Mouse (Mus musculus): Measurements from ENCODE around the gene Nfatc3.
A peak's percentile ranks its signal among the peaks of the same experiment; 100 is the strongest.

Gene Nfatc3

DNA sequence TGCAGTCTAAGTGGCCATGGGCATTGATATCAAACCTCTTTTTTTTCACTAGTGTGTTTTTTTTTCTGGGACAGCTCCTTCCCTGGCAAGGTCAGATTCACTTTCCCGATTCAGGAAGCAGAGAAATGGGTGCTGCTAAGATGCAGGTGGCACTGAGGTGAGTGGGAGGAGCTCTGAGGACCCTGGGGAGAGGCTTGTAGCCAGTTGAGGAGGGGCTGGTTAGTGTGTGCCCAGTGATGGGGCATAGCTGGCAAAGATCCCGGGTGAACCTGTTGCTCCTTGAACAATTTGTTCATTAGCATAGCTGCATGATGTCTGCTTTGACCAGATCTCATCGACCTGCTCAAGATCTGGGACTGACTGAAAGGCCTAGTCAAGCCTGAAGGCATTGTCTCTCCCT, 3.6 kb upstream of the Nfatc3 start:
- DNase-seq (ENCODE audit: extremely low read depth, insufficient read length, low spot score) = no peak

DNA sequence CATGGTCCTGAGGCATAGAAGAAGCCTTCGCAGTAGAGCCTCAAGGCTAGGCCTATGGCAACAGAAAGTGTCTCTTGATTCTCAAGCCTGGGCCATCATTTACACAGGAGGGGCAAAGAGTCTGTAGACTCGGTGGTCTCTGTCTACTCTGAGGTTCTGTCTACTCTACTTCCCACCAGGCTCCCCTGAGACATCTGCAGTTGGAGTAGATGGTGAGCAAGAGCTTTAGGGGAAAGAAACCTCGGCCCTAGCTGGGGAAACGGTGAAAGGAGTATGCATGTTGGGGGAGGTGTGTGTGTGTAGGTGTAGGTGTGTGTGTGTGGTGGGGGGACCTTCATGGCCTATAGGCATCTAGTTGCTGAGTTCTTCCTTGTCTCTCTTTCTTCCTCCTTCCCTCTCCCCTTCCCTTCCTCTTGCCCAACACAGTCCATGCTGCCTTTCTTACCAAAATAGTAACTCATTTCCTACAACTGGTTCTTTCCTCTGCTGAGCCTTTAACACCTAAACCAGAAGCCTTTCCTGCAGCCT, 2.1 kb upstream of the Nfatc3 start:
- DNase-seq (ENCODE audit: extremely low read depth, insufficient read length, low spot score) = no peak

DNA sequence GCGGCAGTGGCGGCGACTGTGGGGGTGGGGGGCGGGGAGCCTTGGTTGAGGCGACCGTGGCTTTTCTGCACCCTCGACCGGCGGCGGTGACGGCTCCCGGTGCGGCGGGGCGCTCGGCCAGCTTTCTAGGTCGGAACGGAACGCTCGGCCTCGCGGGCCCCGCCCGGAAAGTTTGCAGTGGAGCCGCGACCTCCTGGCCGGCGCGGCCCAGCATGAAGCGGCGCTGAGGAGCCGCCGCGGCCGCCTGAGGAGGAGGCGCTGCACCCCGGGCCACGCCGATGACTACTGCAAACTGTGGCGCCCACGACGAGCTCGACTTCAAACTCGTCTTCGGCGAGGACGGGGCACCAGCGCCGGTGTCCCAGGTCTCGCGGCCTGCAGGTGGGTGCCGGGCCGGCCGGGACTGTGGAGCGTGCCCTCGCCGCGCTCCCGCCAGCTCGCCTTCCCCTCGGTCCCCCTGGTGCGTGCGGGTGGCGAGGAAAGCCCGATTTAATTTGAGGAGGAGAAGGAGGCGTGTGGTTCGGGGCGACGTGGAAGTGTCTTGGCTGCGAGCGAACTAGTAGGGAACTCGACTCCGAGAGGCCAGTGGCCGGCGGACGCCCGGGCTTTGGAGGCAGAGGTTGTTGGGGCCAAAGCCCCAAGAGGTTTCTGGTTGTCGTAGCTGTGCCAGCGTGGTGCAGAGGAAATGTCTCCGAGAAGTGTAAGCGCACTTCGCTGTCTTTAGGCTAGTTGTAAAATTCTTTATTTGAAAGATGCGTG, 1.2 kb downstream of the Nfatc3 start:
- peak; percentile 81 for DNase-seq (ENCODE audit: extremely low read depth, insufficient read length, low spot score)

DNA sequence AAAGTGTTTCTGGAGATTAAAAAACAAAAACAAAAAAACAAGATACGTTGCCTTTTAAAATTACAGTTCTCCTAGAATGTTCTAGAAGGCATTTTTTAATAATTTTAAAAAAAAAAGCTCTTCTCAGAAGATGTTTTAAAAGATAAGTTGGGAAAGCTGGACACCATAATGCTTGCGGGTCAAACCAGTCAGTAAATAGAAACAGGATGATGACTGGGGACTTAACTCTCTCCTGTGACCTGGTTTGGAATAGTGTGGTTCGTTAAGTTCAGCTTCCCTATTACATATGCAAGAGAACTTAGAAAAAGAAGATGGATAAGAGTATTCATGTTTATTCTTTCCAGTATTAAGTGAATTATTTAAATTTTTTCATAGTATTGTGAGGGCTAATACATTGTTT, 1.9 kb downstream of the Nfatc3 start:
- DNase-seq (ENCODE audit: extremely low read depth, insufficient read length, low spot score) = no peak

DNA sequence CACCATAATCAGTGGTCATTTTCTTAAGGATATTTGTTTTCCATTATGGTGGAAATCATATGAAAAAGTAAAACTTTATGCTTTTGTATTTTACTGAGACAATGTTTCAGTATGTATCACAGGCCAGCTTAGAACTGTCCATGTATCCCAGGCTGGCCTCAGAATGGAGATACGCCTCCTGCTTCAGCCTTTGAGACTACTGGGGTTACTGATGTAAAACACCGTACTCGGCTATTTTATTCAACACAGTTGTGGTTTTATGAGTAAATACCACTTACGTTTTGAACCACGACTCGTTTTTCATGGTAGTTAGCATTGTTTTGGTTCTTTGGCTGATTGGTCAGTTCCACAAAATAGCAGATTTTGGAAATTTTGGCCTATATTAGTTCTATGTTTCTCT, 3.0 kb downstream of the Nfatc3 start:
- DNase-seq (ENCODE audit: extremely low read depth, insufficient read length, low spot score) = no peak

DNA sequence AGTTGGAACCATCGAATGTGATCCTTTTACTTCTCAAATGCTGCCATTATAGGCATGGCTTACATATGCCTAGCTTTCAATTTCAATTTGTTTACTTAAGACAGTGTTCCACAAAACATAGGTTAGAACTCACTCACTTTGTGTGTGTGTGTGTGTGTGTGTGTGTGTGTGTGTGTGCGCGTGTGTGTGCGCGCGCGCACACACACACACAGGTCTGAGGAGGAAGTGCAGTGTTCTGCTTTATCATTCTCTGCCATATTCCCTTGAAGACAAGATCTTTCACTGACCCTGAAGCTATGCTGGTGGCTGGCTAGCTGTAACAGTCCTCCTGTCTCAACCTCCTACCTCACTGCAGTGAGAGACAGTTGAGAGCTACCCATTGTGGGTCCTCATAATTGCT, 4.4 kb downstream of the Nfatc3 start:
- no peak for DNase-seq (ENCODE audit: extremely low read depth, insufficient read length, low spot score)

DNA sequence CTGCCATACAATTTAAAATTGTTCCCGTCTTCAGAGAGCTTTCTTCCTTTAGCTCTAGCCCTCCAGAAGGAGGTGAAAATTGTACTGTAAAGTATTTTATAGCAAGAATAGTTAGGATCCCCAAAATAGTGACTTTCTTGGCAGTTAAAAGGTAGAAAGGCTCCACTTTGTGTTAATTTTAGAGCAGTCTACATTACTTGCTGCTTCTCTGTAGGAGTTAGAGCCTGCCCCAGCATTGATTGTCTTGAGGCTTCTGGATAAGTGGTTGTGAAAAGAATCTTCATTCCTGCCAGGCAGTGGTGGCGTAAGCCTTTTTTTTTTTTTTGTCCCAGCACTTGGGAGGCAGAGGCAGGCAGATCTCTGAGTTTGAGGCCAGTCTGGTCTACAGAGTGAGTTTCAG, 8.1 kb downstream of the Nfatc3 start:
- no peak for DNase-seq (ENCODE audit: extremely low read depth, insufficient read length, low spot score)

DNA sequence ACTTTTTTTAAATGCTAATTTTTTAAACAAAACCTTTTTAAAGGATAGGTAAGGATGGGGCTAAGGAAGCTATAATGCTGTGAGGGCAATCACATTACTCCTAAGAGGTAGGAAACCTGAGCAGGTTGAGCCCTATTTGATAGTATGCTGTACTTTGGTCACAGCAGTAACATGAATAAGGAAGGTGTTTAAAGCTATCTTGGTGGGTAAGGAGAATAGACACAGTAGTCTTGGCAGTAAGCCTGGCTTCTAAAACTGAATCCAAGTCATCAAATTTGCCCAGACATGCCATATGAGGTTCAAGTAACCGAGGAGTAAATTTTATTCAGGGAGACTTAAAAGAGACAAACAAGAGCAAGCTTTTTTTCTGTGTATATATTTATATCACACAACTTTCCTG, 10.9 kb downstream of the Nfatc3 start:
- no peak for DNase-seq (ENCODE audit: extremely low read depth, insufficient read length, low spot score)

DNA sequence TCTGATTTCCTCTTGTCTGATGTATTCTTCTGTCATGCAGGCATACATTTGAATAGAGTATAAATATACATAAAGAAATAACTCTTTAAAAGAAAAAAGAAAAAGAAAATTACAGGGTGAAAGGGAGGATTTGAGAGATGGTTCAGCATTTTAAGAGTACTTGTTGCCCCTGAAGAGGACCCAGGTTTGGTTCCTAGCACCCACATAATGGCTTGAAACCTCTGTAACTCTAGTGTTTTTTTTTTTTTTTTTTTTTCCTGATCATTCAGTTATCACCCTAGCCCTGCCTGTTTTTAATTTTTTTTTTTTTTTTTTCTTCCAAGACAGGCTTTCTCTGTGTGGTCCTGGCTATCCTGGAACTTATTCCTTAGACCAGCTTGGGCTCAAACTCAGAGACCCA, 13.5 kb downstream of the Nfatc3 start:
- no peak for DNase-seq (ENCODE audit: extremely low read depth, insufficient read length, low spot score)

DNA sequence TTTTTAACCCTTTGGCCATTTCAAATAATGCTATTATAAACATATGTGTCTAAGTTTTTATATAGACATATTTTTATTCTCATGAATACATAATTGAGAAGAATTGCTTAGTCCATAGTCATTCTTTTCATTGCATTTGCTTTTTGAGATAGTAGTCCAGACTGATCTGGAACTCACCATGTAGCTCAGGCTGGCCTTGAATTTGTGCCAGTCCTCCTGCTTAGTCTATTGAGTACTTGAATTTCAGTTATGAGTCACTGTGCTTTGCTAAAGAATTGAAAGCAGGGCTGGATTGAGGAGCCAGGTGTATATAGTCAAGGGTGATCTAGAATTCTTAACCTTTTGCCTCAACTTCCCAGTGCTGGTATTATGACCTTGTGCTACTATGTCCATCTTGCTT, 15.6 kb downstream of the Nfatc3 start:
- DNase-seq (ENCODE audit: extremely low read depth, insufficient read length, low spot score) = no peak

DNA sequence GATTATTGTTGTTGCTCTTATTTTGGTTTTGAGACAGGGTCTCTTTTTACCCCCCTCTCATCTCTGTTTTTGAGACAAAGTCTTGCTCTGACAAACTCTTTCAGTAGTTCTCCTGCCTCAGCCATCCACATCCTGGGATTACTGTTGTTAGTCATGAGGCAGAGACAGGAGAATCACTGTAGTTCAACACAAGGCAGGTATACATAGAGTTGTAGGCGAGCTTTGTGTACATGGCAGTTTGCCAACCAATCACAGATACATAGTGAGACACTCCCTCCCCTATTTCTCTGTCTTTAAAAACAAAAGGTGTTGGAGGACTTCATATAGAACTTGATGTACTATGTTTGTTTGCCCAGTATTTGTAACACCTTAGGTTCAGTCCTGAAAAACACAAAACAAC, 16.0 kb downstream of the Nfatc3 start:
- DNase-seq (ENCODE audit: extremely low read depth, insufficient read length, low spot score) = no peak

DNA sequence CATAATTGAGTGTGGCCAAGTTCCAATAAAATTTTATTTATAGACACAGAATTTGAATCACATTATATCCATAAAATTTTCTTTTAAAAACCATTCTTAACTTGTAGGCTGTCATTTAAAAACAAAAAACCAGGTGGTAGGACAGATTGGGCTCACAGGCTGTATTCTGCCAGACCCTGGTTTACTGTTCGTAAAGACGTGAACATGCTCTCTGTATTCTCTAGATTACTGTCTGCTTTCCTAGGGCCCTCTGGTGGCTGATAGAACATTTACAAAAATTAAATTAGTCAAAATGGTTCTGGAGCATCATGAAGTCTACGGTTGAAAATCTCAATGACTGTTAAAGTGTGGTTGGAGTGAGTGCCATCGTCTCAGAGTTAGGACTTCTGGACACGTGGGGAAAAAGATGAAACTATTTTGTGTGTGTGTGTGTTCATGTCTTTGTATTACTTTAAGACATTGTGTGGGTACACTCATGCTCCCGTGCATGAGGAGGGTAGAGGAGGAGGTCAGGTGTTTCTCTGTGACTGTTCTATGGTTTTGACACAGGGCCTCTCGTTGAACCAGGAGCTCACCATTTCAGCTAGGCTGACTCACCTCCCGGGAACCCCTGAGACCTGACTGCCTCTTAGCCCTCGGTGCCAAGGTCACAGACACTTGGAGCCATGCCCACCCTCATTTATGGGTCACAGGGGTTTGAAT, 16.7 kb downstream of the Nfatc3 start:
- DNase-seq (ENCODE audit: extremely low read depth, insufficient read length, low spot score) = peak; percentile 11

DNA sequence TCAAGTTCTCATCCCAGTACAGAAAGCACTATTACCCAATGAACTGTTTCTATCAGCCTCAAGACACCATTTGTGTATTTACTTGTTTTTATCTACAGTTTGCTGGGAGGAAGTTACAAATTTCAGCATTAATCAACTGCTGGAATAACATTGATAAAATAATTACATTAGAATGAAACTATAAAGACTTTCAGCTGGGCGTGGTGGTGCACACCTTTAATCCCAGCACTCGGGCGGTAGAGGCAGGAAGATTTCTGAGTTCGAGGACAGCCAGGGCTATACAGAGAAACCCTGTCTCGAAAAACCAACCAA, 17.2 kb downstream of the Nfatc3 start:
- DNase-seq (ENCODE audit: extremely low read depth, insufficient read length, low spot score) = no peak

DNA sequence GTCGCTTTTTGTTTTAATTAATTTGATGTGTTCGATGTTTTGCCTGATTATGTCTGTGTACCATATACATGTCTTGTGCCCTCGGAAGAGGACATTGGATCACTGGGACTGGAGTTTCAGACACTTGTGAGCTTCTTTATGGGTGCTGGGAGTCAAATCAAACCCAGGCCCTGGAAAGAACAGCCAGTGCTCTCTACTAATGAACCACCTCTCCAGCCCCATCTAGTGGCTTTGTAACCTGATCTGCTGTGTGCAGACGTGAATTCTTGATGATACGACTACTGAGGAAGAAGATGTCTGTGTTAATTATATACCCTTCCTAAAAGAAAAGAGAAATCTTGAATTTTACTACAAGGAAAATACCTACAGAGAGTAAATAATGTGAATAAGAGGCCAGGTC, 18.0 kb downstream of the Nfatc3 start:
- DNase-seq (ENCODE audit: extremely low read depth, insufficient read length, low spot score) = no peak

DNA sequence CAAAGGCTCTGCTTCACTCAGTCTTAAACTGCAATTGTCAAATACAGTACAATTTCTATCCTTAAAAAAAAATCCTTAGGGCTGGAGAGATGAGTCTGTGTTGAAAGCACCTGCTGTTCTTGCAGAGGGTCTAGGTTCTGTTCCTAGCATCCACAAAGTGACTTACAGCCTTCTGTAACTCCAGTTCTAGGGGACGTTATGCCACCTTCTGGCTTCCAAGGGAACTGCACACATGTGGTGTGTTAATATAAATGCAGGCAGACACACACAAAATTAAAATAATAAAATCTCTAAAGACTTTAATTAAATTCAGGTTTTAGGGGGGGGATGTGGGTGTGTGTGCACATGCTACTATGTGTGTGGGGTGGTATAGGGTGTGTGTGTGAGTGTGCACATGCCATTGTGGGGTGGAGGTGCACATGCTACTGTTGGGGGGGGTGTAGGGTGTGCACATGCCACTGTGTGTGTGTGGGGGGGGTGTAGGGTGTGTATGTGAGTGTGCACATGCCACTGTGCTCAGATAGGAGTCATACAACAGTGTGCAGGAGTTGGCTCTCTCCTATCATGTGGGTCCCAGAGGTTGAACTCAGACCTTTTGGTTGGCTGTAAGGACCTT, 18.9 kb downstream of the Nfatc3 start:
- no peak for DNase-seq (ENCODE audit: extremely low read depth, insufficient read length, low spot score)

DNA sequence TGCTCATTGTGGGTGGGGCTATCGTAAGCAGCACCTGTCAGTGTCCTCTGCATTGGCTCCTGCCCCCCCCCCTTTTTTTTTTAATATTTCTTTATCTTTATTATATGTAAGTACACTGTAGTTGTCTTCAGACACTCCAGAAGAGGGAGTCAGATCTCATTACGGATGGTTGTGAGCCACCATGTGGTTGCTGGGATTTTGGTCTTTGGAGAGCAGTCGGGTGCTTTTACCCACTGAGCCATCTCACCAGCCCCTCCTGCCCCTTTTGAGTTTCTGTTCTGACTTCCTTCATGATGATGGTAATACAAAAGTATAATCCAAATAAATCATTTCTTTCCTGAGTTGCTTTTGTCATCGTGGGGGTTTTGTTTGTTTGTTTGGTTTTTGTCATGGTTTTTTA, 43.7 kb downstream of the Nfatc3 start:
- no peak for DNase-seq (ENCODE audit: extremely low read depth, insufficient read length, low spot score)

DNA sequence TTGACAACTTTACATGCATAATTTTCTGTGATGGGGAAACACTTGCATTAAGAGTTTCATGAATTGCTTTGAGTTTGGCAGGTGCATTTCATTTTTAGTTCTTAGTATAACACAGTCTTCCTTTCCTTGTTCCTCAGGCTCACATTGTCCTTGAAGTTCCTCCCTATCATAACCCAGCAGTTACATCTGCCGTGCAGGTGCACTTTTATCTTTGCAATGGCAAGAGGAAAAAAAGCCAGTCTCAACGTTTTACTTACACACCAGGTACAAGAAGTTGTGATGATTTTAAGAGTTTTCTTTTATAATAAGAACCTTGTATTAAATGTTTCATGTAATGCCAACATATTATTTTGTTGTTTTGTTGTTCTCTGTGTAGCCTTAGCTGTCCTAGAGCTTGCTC, 45.2 kb downstream of the Nfatc3 start:
- no peak for DNase-seq (ENCODE audit: extremely low read depth, insufficient read length, low spot score)

DNA sequence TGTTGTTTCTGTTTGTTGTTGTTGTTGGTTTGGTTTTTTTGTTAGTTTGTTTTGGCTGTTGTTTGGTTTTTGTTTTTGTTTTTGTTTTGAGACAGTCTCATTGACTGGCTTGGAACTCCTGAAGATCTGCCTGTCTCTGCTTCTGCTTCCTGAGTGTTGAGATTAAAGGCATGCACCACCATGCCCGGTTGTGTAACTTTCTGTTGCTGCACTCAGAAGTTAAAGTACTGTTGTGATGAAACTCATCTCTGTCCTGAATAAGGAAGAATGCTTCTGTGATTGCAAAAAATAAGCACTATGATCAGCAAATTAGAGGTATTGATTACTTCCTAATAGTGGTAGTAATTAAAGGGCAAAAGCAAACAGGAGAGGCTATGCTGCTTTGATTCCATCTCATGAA, 47.6 kb downstream of the Nfatc3 start:
- no peak for DNase-seq (ENCODE audit: extremely low read depth, insufficient read length, low spot score)

DNA sequence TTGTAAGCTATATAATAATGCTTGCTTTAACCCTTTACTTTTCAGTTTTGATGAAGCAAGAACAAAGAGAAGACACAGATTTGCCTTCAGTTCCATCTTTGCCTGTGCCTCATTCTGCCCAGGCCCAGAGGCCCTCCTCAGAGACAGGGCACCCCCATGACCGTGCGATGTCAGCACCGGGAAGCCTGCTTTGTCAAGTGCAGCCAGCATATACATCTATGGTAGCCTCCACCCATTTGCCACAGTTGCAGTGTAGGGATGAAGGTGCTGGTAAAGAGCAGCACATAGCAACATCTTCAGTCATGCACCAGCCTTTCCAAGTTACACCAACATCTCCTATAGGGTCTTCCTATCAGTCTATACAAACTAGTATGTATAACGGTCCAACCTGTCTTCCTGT, 49.4 kb downstream of the Nfatc3 start:
- no peak for DNase-seq (ENCODE audit: extremely low read depth, insufficient read length, low spot score)

DNA sequence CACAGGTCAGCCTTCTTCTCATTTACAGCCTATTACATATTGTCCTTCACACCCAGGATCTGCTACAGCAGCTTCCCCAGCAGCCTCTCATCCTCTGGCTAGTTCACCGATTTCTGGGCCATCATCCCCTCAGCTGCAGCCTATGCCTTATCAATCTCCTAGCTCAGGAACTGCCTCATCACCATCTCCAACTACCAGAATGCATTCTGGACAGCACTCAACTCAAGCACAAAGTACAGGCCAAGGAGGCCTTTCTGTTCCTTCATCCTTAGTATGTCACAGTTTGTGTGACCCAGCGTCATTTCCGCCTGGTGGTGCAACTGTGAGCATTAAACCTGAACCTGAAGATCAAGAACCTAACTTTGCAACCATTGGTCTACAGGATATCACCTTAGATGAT, 50.1 kb downstream of the Nfatc3 start:
- no peak for DNase-seq (ENCODE audit: extremely low read depth, insufficient read length, low spot score)

DNA sequence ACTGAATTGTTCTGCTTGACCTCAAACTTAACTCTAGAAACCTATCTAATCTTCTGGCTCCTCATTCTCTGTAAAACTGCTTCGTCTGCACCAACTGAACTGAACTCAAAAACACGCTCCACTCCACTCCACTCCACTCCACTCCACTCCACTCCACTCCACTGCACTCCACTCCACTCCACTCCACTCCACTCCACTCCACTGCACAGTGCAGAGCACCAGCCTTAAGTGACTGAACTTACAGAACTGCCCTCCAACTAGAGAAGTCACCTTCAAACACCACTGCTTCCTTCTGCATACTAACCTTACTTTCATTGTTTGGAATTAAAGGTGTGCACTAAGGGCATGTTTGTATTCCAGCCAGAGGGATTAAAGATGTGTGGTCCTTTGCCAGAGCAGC, 53.4 kb downstream of the Nfatc3 start:
- no peak for DNase-seq (ENCODE audit: extremely low read depth, insufficient read length, low spot score)

DNA sequence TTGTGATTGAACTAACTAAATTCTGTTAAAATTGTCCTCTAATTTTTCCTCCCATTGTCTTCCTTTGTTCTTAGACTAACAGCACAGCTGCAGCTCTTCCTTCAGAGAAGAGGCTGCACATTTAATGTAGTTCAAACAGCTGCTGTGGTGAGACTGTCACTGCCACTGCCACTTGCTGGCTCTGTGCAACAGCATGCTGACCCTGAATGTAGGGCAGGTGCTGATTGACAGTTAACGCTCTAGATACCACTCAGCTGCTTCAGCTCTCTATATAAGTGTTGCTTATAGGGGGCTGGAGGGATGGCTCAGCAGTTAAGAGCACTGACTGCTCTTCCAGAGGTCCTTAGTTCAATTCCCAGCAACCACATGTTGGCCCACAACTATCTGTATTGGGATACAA, 53.9 kb downstream of the Nfatc3 start:
- no peak for DNase-seq (ENCODE audit: extremely low read depth, insufficient read length, low spot score)

Measured in 3134 (cell line).